15 mouse cellular contexts compared by ENCODE assay signal in genomic region chr5:100332300-100333004, GRCm38 (mm10).
A peak's percentile ranks its signal among the peaks of the same experiment; 100 is the strongest.
DNase-seq lines count a peak whose midpoint lies in the region; ATAC-seq lines count a peak whose summit lies in the region.
"Had no signal": no experiment of that assay in that cellular context is flagged by ENCODE, and none has a peak within 500 bp of the region (broad histone marks: within the 10 kb centered on the region; RNA-seq: fewer than 3 reads in every experiment).

No protein-coding gene starts in this region.

- H3K27me3 ChIP-seq in heart, embryonic 12.5 days (replicated peaks) = 0 out of 2 replicates have a peak, but pooled peaks cover 3% of the 10 kb centered on the region
- H3K27me3 ChIP-seq in neural tube, embryonic 12.5 days (replicated peaks) = no peaks in the 10 kb centered on the region
- H3K27me3 ChIP-seq in neural tube, embryonic 15.5 days (replicated peaks) = no peaks in the 10 kb centered on the region
- no peaks in the 10 kb centered on the region for H3K27me3 ChIP-seq in midbrain, embryonic 15.5 days (replicated peaks)
- H3K27me3 ChIP-seq: embryonic facial prominence, embryonic 13.5 days; limb, embryonic 12.5 days had no signal

- no peaks in the 10 kb centered on the region for H3K9me3 ChIP-seq in heart, embryonic 12.5 days (replicated peaks)
- H3K9me3 ChIP-seq in neural tube, embryonic 12.5 days = no peaks in the 10 kb centered on the region
- no peaks in the 10 kb centered on the region for H3K9me3 ChIP-seq in neural tube, embryonic 15.5 days (replicated peaks)
- no peaks in the 10 kb centered on the region for H3K9me3 ChIP-seq in midbrain, embryonic 15.5 days
- H3K9me3 ChIP-seq: embryonic facial prominence, embryonic 13.5 days; limb, embryonic 12.5 days had no signal

- intact Hi-C loops in heart, postnatal 25 days (cut with DNase I) = no loop called here

- peaks cover 40% of the 10 kb centered on the region for H3K4me1 ChIP-seq in heart, embryonic 12.5 days (replicated peaks)
- H3K4me1 ChIP-seq in neural tube, embryonic 12.5 days = peaks cover 23% of the 10 kb centered on the region
- H3K4me1 ChIP-seq in neural tube, embryonic 15.5 days = 0 out of 2 replicates have a peak, but pooled peaks cover 10% of the 10 kb centered on the region
- H3K4me1 ChIP-seq in midbrain, embryonic 15.5 days = 0 out of 2 replicates have a peak, but pooled peaks cover 5% of the 10 kb centered on the region
- H3K4me1 ChIP-seq: embryonic facial prominence, embryonic 13.5 days had no signal

- no peak overlapping the region for H3K9ac ChIP-seq in heart, embryonic 12.5 days
- H3K9ac ChIP-seq in neural tube, embryonic 12.5 days = no peak overlapping the region
- H3K9ac ChIP-seq in neural tube, embryonic 15.5 days (replicated peaks) = no peak overlapping the region
- no peak overlapping the region for H3K9ac ChIP-seq in midbrain, embryonic 15.5 days
- H3K9ac ChIP-seq: embryonic facial prominence, embryonic 13.5 days; limb, embryonic 12.5 days had no signal

- no peak overlapping the region for H3K4me2 ChIP-seq in heart, embryonic 12.5 days
- no peak overlapping the region for H3K4me2 ChIP-seq in neural tube, embryonic 12.5 days (replicated peaks)
- H3K4me2 ChIP-seq in neural tube, embryonic 15.5 days = no peak overlapping the region
- H3K4me2 ChIP-seq in midbrain, embryonic 15.5 days = no peak overlapping the region
- H3K4me2 ChIP-seq: embryonic facial prominence, embryonic 13.5 days; limb, embryonic 12.5 days had no signal

- no peak for DNase-seq in heart, postnatal 25 days (ENCODE audit: low spot score)
- DNase-seq in liver = no peak
- DNase-seq: adrenal gland, adult 8-10 months; B cell, adult 2 months; cerebellum, adult 9-11 months; heart, postnatal 4 days; lung, postnatal 36 days; right cerebral cortex, adult 18-20 months had no signal

- H3K4me3 ChIP-seq in heart, embryonic 12.5 days = no peak overlapping the region
- H3K4me3 ChIP-seq in neural tube, embryonic 12.5 days = no peak overlapping the region
- H3K4me3 ChIP-seq in neural tube, embryonic 15.5 days (replicated peaks) = no peak overlapping the region
- H3K4me3 ChIP-seq in midbrain, embryonic 15.5 days = no peak overlapping the region
- H3K4me3 ChIP-seq: embryonic facial prominence, embryonic 13.5 days; limb, embryonic 12.5 days had no signal

- no peak for ATAC-seq in heart, embryonic 12.5 days (ENCODE audit: insufficient number of reproducible peaks, low FRiP score)
- ATAC-seq in neural tube, embryonic 12.5 days (ENCODE audit: low FRiP score, low read depth) = peak; percentile 75
- no peak for ATAC-seq in neural tube, embryonic 15.5 days (ENCODE audit: low FRiP score)
- ATAC-seq in midbrain, embryonic 15.5 days (replicated peaks) = peak; percentile 43
- ATAC-seq in megakaryocyte progenitor cell, adult 5-6 weeks (replicated peaks; ENCODE audit: poor library complexity) = no peak

- 0 out of 2 replicates have a peak overlapping the region, but pooled peaks have one; percentile 7 for H3K27ac ChIP-seq in heart, embryonic 12.5 days (ENCODE audit: poor library complexity, severe bottlenecking)
- H3K27ac ChIP-seq in neural tube, embryonic 12.5 days = no peak overlapping the region
- no peak overlapping the region for H3K27ac ChIP-seq in neural tube, embryonic 15.5 days (replicated peaks)
- no peak overlapping the region for H3K27ac ChIP-seq in midbrain, embryonic 15.5 days
- H3K27ac ChIP-seq: embryonic facial prominence, embryonic 13.5 days; limb, embryonic 12.5 days had no signal

- H3K36me3 ChIP-seq in heart, embryonic 12.5 days = no peaks in the 10 kb centered on the region
- no peaks in the 10 kb centered on the region for H3K36me3 ChIP-seq in neural tube, embryonic 12.5 days
- no peaks in the 10 kb centered on the region for H3K36me3 ChIP-seq in neural tube, embryonic 15.5 days
- no peaks in the 10 kb centered on the region for H3K36me3 ChIP-seq in midbrain, embryonic 15.5 days (replicated peaks)
- H3K36me3 ChIP-seq: embryonic facial prominence, embryonic 13.5 days; limb, embryonic 12.5 days had no signal

- 72% methylated on average over 8 of the region's 8 CpGs for WGBS in heart, embryonic 12.5 days
- WGBS in neural tube, embryonic 12.5 days = 42% methylated on average over 8 of the region's 8 CpGs
- WGBS in neural tube, embryonic 15.5 days = 29% methylated on average over 8 of the region's 8 CpGs
- WGBS in midbrain, embryonic 15.5 days = 41% methylated on average over 8 of the region's 8 CpGs

Comparison
In these comparisons a context has a peak if more than half of its experiments do, and no peak if none do; other contexts are left out.
1. ATAC-seq: peak in neural tube, embryonic 12.5 days (single experiment) and midbrain, embryonic 15.5 days (single experiment); none in heart, embryonic 12.5 days (single experiment), neural tube, embryonic 15.5 days (single experiment) and megakaryocyte progenitor cell, adult 5-6 weeks (single experiment).